Mouse (Mus musculus): ENCODE data around the gene Icosl.
A peak's percentile ranks its signal among the peaks of the same experiment; 100 is the strongest.
"Not testable (repeated sequence)": the region's sequence is repeated elsewhere in the genome, so short reads cannot be mapped to it uniquely, and the experiment has no call there.

Gene Icosl

DNA sequence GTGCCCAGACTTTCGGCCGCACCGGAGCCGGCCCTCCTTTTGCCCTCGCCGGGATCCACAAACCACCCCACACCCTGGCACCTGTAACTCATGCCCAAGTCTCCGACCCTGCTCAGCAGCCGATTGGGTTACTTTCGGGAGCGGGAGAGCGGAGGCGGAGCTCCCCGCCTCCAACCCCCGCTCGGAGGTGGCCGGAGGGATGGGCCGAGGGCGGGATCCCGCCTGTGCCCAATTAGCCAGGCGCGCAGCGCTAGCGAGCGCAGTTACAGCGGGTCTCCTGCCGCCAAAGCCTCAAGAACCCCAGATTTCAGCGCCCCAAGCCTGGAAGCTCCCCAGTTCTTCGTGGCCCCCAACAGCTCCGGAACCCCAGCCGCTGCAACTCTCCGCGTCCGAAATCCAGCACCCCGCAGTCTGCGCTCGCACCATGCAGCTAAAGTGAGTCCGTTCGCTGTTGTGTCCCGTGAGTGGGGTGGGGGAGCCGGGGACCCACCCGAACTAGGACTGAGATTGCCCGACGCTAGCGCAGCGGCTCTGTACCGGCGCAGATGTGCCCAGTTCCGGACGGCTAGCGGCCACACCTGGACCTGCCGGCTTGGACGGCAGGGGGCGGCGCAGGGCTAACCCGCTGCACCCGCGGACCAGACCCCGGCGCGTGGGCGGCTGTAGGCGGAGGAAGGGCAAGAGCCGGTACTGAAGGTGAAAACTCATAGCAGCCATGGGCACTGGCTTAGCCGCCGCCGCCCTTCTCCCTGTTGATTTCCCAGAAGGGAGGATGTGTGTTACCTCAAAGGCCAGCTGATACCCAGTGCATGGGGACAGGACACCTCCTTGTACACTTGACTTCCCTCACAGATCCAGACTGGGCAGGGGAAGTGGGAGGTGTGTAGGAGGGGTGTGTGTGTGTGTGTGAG is at the start of gene Icosl:
Gene Icosl, plus strand, starts transcription at position 202 of the 911 bp plus-strand sequence.
- peak; percentile 88 for DNase-seq

DNA sequence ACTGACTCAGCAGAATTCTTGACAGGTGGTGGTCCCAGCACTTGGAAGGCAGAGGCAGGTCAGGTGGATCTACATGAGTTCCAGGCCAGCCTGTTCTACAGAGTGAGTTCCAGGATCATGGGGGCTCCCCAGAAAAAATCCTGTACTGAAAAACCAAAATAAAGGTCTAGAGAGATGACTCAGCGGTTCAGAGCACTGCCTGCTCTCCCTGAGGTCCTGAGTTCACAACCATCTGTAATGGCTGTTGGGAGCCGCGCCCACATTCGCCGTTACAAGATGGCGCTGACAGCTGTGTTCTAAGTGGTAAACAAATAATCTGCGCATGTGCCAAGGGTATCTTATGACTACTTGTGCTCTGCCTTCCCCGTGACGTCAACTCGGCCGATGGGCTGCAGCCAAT is 49.1 kb upstream of the Icosl start:
- DNase-seq = not testable (repeated sequence)

- not testable (repeated sequence) for DNase-seq
Measured at GRCm38 (mm10) chr10:78025453-78025852, 43.6 kb upstream of the Icosl start.

DNA sequence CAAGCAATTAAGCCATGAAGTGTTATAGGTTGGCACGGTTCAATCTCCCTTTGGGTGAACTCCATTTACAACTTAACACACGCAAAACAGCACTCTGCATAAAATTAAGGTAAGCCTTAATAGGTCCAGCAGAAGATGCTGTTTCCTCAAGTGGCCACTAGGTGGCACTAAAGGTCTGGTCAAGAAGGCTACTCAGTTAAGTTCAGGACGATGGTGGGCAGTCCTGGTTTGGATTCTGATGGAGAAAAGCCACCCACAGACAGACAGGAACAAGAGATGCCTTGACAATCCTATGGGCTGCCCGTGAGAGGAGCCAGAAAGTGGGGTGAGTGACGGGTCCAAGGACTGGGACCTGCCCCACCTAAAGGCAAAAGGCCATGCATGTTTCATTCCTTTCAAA is 41.0 kb upstream of the Icosl start:
- DNase-seq = peak; percentile 86

DNA sequence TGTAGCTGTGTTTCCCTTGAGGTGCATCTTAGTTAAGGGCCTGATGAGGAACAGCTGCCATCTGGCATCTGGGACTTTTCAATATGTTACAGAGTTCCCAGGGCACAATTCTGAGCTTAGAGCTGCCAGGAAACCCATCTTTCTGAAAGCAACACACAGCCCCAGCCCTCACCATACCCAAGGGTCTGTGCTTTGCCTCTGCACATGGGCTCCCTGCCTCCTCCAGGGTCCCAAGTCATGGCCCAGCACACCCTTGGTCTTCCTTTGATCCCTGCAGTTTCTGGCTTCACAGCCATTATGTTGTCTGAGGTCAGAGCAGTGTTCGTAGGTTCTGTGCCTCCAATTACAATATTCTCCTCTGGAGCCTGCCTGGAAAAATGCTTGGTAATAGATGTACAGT is 40.0 kb upstream of the Icosl start:
- DNase-seq = no peak

DNA sequence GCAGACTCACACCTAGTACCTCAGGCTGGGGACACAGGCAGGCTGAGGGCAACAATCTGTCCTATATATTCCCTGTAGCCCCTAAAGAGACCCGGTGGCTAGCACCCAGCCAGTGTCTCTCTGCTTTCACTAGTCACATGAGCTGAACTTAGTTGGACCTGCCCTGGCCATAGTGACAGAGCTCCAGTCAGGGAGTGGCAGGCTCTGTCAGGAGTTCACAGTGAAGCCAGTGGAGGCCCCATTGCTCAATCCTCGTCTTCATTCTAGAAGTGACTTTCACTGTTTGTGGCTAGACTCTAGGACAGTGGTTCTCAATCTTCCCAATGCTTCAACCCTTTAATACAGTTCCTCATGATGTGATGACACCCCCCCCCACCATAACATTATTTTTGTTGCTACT is 37.1 kb upstream of the Icosl start:
- no peak for DNase-seq

DNA sequence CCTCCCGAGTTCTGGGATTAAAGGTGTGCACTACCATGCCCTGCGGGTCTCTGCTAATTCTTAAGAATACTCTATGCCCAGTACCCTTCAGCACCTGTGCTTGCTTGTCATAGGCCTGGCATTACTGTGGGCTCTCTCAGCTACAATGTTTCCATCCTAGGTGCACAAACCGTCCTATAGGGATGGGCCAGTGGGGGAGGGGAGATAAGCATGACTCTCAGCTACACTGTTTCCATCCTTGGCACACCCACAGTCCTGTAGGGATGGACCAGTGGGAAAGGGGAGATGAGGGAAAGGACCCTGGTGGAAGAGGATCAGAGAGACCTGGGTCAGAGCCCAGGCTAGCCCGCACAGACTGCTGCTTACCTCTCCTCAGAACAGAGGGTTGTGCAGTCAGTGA is 32.0 kb upstream of the Icosl start:
- no peak for DNase-seq

DNA sequence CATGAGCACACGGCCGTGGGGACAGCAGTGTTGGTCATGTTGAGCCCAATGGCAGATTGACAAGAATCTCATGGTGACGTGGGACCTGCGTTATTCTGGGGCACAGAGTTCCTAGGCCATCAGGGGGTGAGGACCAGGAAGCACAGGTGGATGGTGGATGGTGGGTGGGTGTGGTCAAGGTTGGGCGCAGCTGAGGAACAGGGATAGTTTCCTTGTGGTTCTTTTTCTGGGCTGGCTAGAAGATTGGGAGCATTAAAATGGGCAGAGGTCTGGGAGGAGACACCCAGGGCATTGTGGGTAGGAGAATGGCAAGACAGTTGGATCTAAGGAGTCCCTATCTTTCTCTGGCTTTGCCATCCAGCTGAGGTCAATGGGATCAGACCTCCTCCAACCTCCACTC is 27.5 kb upstream of the Icosl start, which contains the start of gene Dnmt3l:
Gene Dnmt3l, plus strand, starts transcription at position 301 of the 400 bp plus-strand sequence.
- no peak for DNase-seq

DNA sequence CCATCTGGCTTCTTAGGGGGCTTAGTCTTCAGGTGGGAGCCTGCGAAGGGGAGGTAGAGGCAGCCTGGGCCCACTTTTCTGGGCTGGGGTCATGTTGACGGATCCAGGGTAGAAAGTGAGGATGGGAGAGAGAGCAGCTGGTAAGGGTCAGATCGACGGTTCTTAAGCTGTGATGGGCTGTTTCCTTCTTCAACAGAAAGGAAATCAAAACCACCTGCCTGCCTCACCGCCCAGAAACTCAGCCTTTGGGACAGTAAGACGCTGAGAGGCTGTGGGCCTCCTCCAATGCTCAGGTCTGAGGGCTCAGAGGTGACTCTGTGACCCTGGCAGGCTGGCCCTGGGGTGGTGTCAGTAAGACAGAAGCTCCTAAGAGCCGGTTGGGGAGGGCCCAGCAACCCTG is 27.0 kb upstream of the Icosl start:
- peak; percentile 20 for DNase-seq

DNA sequence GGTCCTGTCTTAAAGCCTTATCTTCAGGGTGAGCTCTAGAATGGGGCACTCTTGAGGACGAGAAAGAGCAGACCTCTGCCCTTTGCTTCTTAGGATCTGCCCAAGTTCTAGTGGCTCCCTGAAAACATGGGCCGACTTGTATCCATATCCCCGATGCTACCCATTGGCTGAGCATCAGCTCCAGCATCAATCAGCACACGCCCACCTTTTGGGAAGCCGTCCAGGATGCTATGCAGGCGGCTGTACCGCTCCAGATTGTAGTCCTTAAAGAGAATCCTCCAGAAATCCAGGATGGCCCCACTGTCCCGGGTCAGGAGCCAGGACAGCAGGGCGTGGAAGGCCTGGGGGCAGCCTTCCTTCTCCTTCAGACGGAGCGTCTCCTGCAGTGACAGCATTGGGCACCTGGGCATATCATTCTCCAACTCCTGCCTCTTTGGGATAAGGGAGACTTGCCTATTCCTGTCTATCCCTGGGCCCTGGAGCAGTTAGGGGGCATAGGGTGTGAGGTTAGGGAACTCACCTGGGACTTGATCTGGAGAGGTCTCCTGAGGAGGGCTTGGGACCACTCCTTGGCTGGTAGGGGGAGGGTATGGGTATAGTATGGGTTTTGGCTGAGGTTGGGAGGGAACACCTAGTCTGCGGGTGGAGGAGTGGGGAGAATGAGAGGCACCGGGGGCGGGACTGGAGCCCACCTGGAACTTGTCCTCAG is 26.3 kb upstream of the Icosl start:
- DNase-seq = no peak

- peak; percentile 79 for DNase-seq
Measured at GRCm38 (mm10) chr10:78043406-78043836, 25.7 kb upstream of the Icosl start, which contains the start of gene Aire. TSS of gene Aire (minus strand) at chr10:78043610.

DNA sequence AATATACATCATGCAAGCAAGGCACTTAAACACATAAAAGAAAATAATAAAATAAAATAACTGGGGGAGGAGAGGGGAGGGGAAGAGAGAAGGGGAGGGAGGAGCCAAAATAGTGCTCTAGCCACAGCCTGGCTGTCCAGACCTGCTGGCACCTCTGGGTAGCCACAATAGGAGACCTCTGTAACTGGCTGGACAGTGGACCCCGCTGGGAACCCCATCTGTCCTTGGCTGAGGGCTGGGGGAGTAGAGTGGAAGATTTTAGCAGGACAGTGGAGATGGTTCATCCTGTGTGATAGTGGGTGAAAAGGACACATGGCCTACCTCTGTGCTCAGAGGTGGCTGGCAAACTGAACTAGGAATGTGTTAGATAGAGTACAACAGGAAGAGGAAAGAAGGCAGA is 24.6 kb upstream of the Icosl start:
- no peak for DNase-seq

GRCm38 (mm10) chr10:78046388-78046787 is 22.7 kb upstream of the Icosl start:
- no peak for DNase-seq

DNA sequence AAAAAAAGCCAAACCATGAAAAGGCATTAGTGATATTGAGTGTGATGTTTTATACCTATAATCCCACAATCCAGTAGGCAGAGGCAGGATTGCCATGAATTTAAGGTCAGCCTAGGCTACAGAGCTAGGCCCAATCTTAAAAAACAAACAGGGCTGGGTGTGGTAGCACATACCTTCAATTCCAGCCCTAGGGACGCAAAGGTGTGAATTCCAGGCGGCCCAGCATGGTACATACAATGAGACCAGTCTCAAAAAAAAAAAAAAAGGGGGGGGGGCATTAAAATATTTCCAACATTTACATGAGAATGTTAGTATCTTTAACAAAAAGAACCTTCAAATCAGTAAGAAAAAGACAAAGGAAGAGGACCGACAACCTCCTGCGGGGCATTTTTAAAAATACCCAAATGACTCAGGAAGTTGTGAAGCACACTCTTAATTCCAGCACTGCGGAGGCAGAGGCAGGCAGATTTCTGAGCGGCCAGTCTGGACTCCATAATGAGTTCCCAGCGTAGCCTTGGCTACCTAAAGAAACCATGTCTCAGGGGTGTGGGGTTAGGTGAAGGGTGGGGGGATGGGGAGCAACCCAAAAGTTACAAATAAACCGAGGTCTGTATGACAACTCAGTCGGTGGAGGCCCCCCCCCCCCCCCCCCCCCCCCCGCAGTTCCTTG is 20.9 kb upstream of the Icosl start:
- no peak for DNase-seq

- no peak for DNase-seq
Measured at GRCm38 (mm10) chr10:78049519-78050035, 19.5 kb upstream of the Icosl start.

DNA sequence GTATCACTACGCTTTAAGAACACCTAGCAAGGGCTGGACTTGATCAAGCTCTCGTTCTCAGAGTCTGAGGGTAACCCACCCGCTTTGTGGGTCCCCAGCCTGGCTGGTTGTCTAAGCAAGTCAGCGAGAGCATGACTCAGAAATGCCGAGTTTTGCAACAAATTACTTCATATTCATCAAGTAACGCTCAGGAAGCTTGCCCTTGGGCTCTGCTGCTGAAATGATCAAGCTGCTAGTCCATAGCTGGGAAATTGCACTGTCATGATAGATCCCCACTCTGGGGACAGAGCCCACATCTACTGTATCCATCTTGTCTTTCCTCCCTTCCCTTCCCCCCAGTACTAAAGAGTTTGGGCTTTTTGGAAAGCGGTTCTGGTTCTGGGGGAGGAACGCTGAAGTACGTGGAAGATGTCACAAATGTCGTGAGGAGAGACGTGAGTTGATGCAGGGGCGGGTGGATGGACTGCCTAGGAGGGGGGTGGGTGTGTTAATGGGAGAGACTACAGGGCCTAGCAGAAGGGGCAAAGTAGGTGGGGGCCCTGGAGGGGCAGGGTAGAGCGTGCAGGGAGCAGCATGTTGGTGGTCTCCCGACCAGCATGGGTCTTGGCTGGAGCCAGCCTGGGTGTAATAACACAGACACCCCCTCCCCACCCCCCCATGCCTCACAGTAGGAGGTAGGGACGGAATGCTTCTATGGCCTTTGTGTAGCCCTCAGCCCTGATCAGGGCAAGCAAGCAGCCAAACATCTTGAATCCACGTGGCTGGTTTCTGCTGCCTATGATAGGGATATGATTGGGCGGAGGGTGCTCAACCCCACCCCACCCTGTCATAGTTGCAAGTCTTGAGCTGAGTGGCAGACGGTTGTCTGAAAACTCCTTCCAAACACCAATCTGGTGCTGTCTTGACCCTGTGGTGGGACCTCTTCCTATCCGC is 14.2 kb upstream of the Icosl start:
- no peak for DNase-seq

DNA sequence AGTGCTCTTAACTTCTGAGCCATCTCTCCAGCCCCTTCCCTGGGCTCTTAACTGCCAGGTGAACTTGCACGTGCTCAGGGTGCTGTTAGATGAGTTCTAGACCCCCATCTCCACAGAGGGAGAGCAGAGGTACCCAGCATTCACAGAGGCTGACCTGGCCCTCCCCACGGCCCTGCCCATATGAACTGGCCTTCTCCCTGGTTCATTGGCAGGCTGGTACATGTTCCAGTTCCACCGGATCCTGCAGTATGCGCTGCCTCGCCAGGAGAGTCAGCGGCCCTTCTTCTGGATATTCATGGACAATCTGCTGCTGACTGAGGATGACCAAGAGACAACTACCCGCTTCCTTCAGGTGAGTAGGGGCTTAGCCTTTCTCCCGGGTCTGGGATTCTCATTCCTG is 12.0 kb upstream of the Icosl start:
- no peak for DNase-seq

GRCm38 (mm10) chr10:78063122-78063521 is 6.0 kb upstream of the Icosl start:
- no peak for DNase-seq

DNA sequence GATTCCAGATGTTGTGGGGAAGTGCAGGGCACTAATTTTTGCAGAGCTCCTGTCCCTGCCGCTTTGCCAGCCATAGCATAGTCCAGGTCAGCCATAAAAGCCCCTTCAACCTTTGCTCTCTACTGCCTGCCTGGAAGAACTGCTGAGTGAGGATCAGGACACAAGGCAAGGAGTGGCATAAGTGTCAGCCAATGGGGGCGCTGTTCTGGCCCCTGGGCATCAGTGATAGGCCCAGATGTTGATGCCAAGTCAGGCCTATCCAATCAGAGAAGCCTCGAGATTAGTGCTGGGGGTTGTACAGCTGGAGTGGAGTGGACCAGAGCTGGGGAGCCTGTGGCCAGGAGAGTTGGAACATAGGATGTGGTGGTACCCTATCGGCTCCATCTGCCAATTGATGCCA is 1.9 kb upstream of the Icosl start:
- peak; percentile 22 for DNase-seq

GRCm38 (mm10) chr10:78068541-78068940 is 561 bp upstream of the Icosl start:
- DNase-seq = no peak

GRCm38 (mm10) chr10:78074151-78074550 is 5.0 kb downstream of the Icosl start:
- DNase-seq = no peak

DNA sequence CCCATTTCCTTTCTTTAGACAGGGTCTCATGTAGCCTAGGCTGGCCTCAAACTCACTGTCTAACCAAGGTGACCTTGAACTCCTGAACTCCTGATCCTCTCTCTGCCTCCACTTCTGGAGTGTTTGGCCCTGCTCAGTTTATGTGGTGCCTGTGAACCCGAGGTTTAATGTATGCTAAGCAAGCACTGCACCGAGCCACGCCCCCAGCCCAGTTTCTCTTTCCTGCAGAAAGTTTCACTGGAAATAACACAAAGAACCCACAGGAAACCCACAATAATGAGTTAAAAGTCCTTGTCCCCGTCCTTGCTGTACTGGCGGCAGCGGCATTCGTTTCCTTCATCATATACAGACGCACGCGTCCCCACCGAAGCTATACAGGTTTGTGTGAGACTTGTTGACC is 5.9 kb downstream of the Icosl start:
- no peak for DNase-seq

All from embryo, embryonic 11 days (tissue).